Mouse (Mus musculus) megakaryocyte-erythroid progenitor cell, adult 5 weeks (primary cell): Measurements from ENCODE around the gene Enox1. TPM values are rescaled to one million over a fixed set of nuclear protein-coding genes. Genes with fewer than 3 reads are reported as not detected.

Source experiments
- polyA plus RNA-seq: library from polyadenylated mRNA; stranded (reverse); fragments of >175 nt; gene quantifications from 2 replicates; pipeline ENCODE4 v1.2.3, GENCODE M21; 2012

Gene Enox1
- polyA plus RNA-seq = 0.05 TPM in 1 of 2 replicates, not detected in the other

GRCm38 (mm10) chr14:77156222-77156910 is at the start of gene Enox1:
Gene Enox1 (plus strand): TSS chr14:77156763.

Other genes with a start within 250 kb of the Enox1 start
- 4.2 and 5.5 TPM in 2 replicates for gene Ccdc122, start 120.0 kb upstream of the Enox1 start, polyA plus RNA-seq
- 2.7 and 3.4 TPM in 2 replicates for gene Lacc1, start 119.9 kb upstream of the Enox1 start, polyA plus RNA-seq